Mouse (Mus musculus) bone marrow, adult 2 months (tissue): Measurements from ENCODE around the gene Tead1. TPM values are rescaled to one million over a fixed set of nuclear protein-coding genes. Genes with fewer than 3 reads are reported as not detected.

Source experiments
- H3K27ac ChIP-seq: fragments of 200-500 bp; 2 replicates; pipeline ENCODE4 v1.5.1; 2012; ENCODE audit warnings: low read depth, mild to moderate bottlenecking, control low read depth, inconsistent platforms, low read length; ENCODE audit not compliant: control insufficient read depth, poor library complexity, insufficient read depth
- H3K4me1 ChIP-seq: fragments of 200-500 bp; 2 replicates; pipeline ENCODE4 v1.6.1; 2011; ENCODE audit warnings: low read length; ENCODE audit not compliant: control insufficient read depth, insufficient read depth
- H3K4me3 ChIP-seq: fragments of 200-500 bp; replicated peaks from 2 replicates; pipeline ENCODE3; 2011; ENCODE audit warnings: mild to moderate bottlenecking, low read depth, low read length, control low read depth; ENCODE audit not compliant: control insufficient read depth
- CTCF ChIP-seq: fragments of 200-500 bp; IDR thresholded peaks from 2 replicates; pipeline ENCODE4 v1.5.1; 2011; ENCODE audit warnings: low read length, control low read depth; ENCODE audit not compliant: control insufficient read depth, insufficient read depth
- POLR2A ChIP-seq: fragments of 200-500 bp; IDR thresholded peaks from 2 replicates; pipeline ENCODE4 v1.6.1; 2011; ENCODE audit warnings: low read depth, mild to moderate bottlenecking, control low read depth, low read length, borderline replicate concordance; ENCODE audit not compliant: control insufficient read depth
- WGBS: fragments of 180-500 bp; shearing (Covaris S2); methylation state at CpG from one replicate; pipeline ENCODE4 v1.1.7; 2018; 5-methylcytosine and 5-hydroxymethylcytosine counted together
- polyA plus RNA-seq: library from polyadenylated mRNA; stranded (reverse); fragments of >200 nt; gene quantifications from 2 replicates; pipeline ENCODE4 v1.2.4, GENCODE M21; 2011; ENCODE audit warnings: low replicate concordance; ENCODE audit not compliant: missing spikeins, insufficient read depth, insufficient read length

The Tead1 gene
- 1.4 and 3.0 TPM in 2 replicates for polyA plus RNA-seq

DNA sequence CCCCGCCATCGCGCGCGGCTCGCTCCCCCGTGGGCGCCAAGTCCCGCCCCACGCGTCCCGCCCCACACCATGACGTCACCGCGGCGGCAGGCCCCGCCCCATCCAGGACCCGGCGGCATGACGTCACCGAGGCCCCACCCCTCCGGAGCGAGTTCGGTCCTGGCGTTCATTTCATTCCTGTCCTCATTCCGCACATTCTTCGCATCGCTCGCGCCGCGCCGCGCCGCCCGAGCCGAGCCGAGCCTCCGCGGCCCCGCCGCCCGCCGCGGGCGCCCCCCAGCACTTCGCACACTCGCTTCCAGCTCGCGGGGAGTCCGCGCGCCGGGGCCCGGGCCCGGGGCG, at the start of gene Tead1:
Gene Tead1 (plus strand): TSS at position 148 of the 342 bp plus-strand sequence.
- WGBS: 5% methylated on average over 57 of the region's 57 CpGs
- no peak for TF ChIP-seq POLR2A
- TF ChIP-seq CTCF: no peak
- Histone ChIP-seq H3K4me3 (peak within 1 kb of the TSS; percentile 14), H3K27ac (peak within 1 kb of the TSS; percentile 9; the same call in 1 of the 2 replicates), H3K4me1 (no peaks in the 10 kb centered on the region)

DNA sequence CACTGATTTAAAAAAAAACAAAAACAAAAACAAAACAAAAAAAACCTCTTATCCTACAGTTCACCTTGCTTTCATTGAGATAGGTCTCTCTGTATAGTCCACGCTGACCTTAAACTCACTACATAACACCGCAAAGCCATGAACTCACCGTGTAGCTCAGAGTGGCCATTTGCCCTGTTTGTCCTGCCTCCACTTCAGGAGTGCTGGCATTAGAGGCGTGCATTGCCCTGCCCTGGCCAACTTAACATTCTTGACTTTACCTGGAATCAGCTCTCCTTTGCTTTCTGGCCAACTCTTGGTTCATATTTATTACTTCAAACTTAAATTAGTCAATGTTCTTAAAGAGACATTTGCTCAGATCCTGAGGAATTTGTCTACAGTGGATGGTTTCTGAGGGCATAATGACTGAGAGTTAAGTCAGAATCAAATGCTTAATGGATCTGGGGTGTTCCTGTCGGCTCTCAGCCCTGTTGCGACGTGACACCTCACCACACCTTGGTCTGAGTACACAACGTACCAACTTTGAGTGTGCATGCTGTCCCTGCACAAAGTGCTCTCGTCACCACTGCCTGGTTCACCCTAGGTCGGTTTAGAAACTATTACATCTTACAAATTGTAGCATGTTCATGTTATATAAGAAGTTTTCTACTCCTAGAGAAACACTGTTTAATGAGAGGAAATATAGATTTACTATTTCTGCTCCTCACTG, 44.5 kb upstream of the Tead1 start:
- H3K4me3 ChIP-seq: no peak overlapping the region
- TF ChIP-seq CTCF (no peak), POLR2A (no peak)
- WGBS: 77% methylated on average over 10 of the region's 10 CpGs
- no peaks in the 10 kb centered on the region for H3K4me1 ChIP-seq
- no peak overlapping the region for H3K27ac ChIP-seq

GRCm38 (mm10) chr7:112635936-112636335, 43.2 kb upstream of the Tead1 start:
- no peaks in the 10 kb centered on the region for H3K4me1 ChIP-seq
- 91% methylated on average over 2 of the region's 2 CpGs for WGBS
- no peak overlapping the region for H3K27ac ChIP-seq
- no peak for TF ChIP-seq CTCF
- no peak overlapping the region for H3K4me3 ChIP-seq

- no peak overlapping the region for H3K27ac ChIP-seq
- TF ChIP-seq CTCF (no peak), POLR2A (no peak)
- H3K4me1 ChIP-seq: no peaks in the 10 kb centered on the region
- no peak overlapping the region for H3K4me3 ChIP-seq
- 62% methylated on average over 6 of the region's 6 CpGs for WGBS
These were observed 35.1 kb upstream of the Tead1 start for GRCm38 (mm10) chr7:112643866-112644543.

DNA sequence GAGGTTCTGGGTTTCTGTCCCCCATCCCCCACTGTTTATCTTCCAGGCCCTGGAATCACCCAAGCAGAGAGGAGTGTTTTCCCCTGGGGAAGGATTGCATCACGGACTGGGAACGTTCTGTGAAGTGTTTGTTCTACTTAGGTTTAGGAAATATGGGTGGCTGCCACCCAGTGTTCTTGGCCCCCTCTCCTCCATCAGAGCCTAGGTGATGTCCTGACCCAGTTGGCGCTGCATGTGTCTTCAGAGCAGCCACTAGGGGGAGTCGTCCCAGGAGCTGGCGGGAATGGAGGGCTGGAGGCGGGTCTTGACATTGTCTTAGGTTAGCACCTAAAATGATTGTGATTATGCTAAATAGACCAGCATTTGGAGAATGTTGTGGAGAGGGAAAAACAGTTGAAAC, 34.4 kb upstream of the Tead1 start:
- H3K4me1 ChIP-seq: no peaks in the 10 kb centered on the region
- H3K27ac ChIP-seq: no peak overlapping the region
- H3K4me3 ChIP-seq: no peak overlapping the region
- WGBS: 77% methylated on average over 6 of the region's 6 CpGs
- TF ChIP-seq POLR2A (no peak), CTCF (no peak)

- no peak for TF ChIP-seq POLR2A
- TF ChIP-seq CTCF: no peak
- WGBS: 67% methylated on average over 2 of the region's 2 CpGs
- H3K27ac ChIP-seq: no peak overlapping the region
- H3K4me1 ChIP-seq: no peaks in the 10 kb centered on the region
- H3K4me3 ChIP-seq: no peak overlapping the region
These were observed 33.4 kb upstream of the Tead1 start for GRCm38 (mm10) chr7:112645724-112646123.

DNA sequence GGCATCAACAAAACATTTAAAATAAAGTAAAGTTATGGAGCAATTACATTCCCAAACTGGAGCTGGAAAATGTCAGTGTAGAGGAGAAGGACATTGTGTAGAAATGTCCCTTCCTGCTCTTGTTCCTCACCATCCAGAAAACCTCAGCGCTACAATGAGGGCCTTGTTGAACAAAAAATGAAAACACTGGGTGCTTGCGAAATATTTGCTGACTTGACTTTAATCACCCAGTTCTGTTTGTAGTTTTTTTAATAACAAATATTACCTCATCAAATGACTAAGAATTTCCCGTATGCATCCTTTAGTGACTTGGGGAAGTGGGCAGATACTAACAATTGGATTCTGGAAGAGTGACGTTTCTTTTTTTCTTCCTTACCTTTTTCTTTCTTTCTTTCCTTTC, 31.7 kb upstream of the Tead1 start:
- Histone ChIP-seq H3K4me1 (no peaks in the 10 kb centered on the region), H3K4me3 (no peak overlapping the region), H3K27ac (no peak overlapping the region)
- TF ChIP-seq POLR2A: no peak
- no peak for TF ChIP-seq CTCF
- 82% methylated on average over 4 of the region's 4 CpGs for WGBS

DNA sequence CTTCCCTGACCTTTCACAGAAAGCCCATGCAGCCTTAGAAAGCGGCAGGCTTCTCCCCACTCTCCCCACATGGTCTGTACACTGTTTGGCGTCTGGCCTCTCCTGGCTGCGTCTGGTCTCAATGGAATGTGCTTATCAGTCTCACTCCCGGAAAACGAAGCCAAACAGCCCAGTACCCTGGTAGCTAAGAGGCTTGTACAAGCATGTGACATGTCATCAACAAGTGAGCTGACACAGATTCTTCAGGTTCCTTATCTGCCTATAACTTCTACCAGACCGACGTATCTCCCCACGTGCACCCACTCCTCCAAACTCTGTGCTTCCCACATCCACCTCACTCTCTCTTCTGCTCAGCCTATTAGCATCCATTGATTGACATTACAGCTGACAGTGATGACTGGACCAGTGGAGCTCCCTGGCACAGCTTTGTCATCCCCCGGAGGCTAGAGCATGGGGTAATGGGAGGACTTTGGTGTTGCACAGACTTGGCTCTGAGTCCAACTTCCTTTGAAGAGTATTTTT, 22.9 kb upstream of the Tead1 start:
- no peak for TF ChIP-seq CTCF
- TF ChIP-seq POLR2A: no peak
- WGBS: 45% methylated on average over 9 of the region's 9 CpGs
- Histone ChIP-seq H3K27ac (no peak overlapping the region), H3K4me3 (no peak overlapping the region), H3K4me1 (no peaks in the 10 kb centered on the region)
